Mouse (Mus musculus): ENCODE measurements around the gene Tmem222.

The Tmem222 gene

GRCm38 (mm10) chr4:133277104-133278026 lies at the start of gene Tmem222:
Tmem222 (minus strand) TSS chr4:133277792.
- DNase-seq = peak; percentile 97

- no peak for DNase-seq
Observed at GRCm38 (mm10) chr4:133319667-133320066, 42.1 kb upstream of the Tmem222 start.

GRCm38 (mm10) chr4:133315991-133316390 lies 38.4 kb upstream of the Tmem222 start:
- DNase-seq = no peak

GRCm38 (mm10) chr4:133314896-133315295 lies 37.3 kb upstream of the Tmem222 start:
- peak; percentile 87 to 91 for DNase-seq

- DNase-seq = peak; percentile 95 to 96
Observed at GRCm38 (mm10) chr4:133309948-133310347, 32.4 kb upstream of the Tmem222 start.

- DNase-seq = peak; percentile 80 to 85
Observed at GRCm38 (mm10) chr4:133307331-133307730, 29.7 kb upstream of the Tmem222 start.

GRCm38 (mm10) chr4:133305825-133306224 lies 28.2 kb upstream of the Tmem222 start:
- DNase-seq = no peak

GRCm38 (mm10) chr4:133304770-133305169 lies 27.2 kb upstream of the Tmem222 start:
- DNase-seq = peak; percentile 31 to 45

- DNase-seq = peak in 1 of 2 experiments; percentile 57
Observed at GRCm38 (mm10) chr4:133302668-133303067, 25.1 kb upstream of the Tmem222 start.

GRCm38 (mm10) chr4:133301802-133302201 lies 24.2 kb upstream of the Tmem222 start:
- peak; percentile 94 to 95 for DNase-seq

GRCm38 (mm10) chr4:133300421-133300820 lies 22.8 kb upstream of the Tmem222 start:
- DNase-seq = peak; percentile 59 to 68

- peak; percentile 93 to 94 for DNase-seq
Observed at GRCm38 (mm10) chr4:133299701-133300100, 22.1 kb upstream of the Tmem222 start.

- DNase-seq = peak; percentile 91 to 95
Observed at GRCm38 (mm10) chr4:133298516-133299365, 21.1 kb upstream of the Tmem222 start.

- DNase-seq = peak; percentile 97
Observed at GRCm38 (mm10) chr4:133297801-133298238, 20.2 kb upstream of the Tmem222 start.

- no peak for DNase-seq
Observed at GRCm38 (mm10) chr4:133297360-133297759, 19.8 kb upstream of the Tmem222 start.

- peak in 1 of 2 experiments; percentile 38 for DNase-seq
Observed at GRCm38 (mm10) chr4:133294084-133294483, 16.5 kb upstream of the Tmem222 start.

- DNase-seq = peak in 1 of 2 experiments; percentile 35
Observed at GRCm38 (mm10) chr4:133292901-133293843, 15.6 kb upstream of the Tmem222 start.

GRCm38 (mm10) chr4:133292405-133292804 lies 14.8 kb upstream of the Tmem222 start:
- no peak for DNase-seq

- no peak for DNase-seq
Observed at GRCm38 (mm10) chr4:133291255-133291654, 13.7 kb upstream of the Tmem222 start.

- no peak for DNase-seq
Observed at GRCm38 (mm10) chr4:133286476-133287077, 9.0 kb upstream of the Tmem222 start.

GRCm38 (mm10) chr4:133285950-133286349 lies 8.4 kb upstream of the Tmem222 start:
- no peak for DNase-seq

GRCm38 (mm10) chr4:133285299-133285698 lies 7.7 kb upstream of the Tmem222 start:
- DNase-seq = no peak

Measured in cerebellum, postnatal 14 days (tissue).